Mouse (Mus musculus): ENCODE results near the gene Atcay.
A peak's percentile ranks its signal among the peaks of the same experiment; 100 is the strongest.

Atcay gene

DNA sequence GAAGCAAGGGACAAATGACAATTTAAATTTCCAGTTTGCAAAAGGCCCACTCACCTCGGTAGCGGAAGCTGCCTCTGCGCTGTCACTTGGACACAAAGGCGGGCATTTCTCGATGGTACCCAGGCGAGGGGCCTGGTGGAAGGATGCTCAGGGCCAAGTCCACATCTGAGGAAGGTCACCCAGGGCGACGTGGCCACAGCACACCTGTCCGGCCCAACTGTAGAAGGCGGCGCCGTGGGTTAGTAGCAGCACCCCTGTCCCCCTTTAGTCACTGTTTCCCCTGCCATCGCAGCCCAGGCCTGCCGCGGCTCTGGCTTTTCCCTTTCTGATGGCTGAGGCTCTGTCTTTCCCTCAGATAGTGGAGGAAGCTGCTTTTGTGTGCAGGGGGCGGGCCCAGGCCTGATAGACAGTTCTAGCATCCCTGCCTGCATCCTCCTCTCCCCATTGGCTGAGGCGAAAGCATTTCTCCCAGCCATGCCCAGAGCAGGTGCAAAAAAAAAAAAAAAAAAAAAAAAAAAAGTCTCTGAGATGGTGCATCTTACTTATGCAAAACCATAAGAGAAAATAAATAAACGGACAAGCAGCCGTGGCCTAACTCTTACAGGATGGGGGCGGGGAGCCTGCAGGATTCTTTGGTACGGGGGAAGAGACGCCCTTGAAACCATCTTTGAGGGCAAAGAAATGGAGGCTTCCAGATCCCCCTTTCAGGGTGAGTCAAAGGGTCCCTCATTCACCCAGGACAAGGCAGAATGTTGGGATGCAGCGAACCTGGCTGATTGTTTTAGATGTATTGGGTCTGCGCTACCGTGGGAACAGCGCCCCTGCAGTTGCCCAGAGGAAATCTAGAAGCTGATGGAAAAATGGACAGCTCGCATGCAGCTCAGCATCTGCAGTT, at the start of gene Atcay:
Atcay (minus strand) TSS at position 396 of the 895 bp plus-strand sequence.
- peak; percentile 57 to 61 for DNase-seq

DNA sequence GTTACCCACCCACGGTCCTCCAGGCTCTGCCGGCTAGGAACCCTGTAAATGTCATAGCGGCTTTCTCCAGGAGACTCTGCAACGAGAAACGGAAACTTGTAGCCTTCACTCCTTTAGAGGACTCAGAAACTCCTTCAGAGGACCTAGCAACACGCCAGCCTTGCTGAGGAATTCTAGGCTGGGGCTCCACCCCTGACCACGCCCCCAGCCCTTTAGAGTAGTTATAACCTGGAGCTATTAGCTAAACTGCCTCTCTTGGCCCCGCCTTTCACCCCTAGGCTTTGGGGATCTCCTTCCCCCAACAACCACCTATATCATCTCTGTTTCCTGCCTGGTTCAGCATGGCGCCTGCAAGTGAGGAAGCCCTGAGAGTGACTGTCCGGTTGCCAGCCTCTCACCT, 48.9 kb upstream of the Atcay start:
- peak; percentile 53 to 66 for DNase-seq

DNA sequence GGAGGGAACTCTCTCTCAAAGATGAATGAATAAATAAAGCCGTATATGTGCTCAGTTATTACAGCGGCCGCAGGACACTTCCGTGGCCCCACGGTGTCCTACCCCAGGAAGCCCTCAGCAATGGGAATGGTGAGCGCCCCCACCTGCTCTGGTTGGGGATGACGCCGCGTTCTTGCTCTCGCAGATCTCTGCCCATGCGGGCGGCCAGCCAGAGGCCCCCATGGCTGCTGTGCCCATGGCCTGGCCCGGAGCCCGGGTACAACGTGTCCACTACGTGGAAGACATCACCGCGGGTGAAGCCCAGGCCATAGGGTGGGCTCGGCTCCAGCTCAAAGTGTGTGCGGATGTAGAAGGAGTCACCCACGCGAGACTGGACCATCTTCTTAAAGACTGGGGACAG, 47.0 kb upstream of the Atcay start:
- no peak for DNase-seq

DNA sequence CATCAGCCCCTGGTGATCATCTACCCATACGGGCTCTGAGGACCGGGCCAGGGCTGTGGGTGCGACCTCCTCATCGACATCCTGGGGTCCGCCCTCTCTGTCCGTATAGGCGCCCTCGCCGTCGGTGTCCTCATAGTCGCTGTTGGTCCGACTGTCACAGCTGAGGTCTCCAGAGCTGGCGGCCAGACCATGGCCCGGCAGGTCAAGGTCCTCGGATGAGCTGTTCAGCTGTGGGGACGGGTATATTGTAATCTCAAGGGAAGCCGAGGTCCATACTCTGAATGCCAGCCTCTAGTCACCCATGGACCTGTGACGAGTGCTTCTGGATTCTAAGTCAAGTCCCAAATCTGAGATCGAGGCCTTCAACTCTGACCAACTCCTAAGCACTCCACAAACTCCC, 43.2 kb upstream of the Atcay start:
- DNase-seq = no peak

DNA sequence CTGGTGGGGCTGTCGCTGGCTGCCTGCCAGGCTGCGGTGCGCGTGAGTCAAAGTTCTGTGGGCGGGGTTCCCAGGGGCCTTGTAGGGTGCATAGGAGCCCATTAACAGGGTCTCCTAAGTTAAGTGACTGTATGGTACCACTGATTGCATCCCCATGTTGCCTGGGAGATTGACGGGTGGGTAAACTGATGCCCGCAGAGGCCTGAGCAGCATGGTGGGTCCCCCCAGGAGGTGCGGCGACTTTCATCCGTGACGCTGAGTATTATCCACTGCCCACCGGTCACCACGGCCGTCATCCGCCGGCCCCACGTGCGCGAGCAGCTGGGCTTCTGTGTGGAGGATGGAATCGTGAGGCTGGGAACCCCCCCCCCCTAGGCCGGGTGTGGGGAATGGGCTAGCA, 41.7 kb upstream of the Atcay start:
- no peak for DNase-seq

DNA sequence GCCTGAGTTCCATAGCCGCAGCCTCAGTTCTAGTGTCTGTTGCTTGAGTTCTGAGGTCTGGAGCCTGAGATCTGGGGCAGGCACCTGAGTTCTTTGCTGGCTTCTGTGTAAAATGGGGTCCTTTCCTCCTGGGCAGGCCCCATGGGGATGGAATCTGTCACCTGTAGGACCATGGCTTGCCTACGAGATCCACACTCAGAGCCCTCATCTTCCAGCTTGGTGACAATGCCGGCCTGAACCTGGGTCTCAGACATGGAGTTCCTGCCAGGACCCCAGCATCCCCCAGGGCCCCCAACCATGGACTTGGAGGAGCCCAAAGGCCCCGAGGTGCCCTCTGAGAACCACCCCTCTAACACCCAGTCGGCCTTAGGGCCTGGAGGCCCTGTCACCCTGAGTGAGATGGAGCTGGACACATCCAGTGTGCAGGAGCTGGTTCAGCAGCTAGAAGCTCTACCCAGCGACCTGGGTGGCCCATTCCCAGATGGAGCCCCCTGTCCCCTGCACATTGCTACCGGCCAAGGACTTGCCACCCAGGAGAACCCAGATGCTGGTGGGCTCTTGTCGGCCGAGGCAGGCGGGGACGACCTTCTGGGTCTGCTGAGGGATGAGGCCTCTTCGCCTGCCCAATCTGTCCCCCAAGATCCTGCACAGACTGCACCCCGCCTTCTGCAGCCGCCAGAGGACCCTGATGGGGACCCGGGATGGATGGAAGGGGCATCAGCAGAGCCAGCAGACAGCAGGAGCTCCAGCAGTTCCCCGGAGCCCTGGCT, 38.2 kb upstream of the Atcay start:
- no peak for DNase-seq

DNA sequence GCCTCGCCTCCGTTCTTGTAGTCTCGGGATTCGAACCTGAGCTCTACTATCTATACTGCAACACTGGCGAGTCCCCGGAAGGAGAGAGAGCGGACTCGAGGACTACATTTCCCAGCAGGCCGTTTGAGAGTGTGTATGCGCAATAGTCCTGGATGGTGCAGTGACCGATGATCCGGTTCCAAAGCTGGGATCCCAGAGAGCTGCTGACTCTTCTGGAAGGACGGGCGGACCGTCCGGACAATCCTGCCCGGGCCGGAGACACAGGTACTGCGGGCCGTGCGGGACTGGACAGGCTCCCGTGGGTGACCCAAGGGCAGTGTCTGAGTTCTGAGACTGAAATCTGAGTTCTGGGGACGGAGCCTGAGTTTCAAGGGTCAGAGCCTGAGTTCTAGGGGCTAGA, 37.4 kb upstream of the Atcay start:
- DNase-seq = peak; percentile 84 to 89

DNA sequence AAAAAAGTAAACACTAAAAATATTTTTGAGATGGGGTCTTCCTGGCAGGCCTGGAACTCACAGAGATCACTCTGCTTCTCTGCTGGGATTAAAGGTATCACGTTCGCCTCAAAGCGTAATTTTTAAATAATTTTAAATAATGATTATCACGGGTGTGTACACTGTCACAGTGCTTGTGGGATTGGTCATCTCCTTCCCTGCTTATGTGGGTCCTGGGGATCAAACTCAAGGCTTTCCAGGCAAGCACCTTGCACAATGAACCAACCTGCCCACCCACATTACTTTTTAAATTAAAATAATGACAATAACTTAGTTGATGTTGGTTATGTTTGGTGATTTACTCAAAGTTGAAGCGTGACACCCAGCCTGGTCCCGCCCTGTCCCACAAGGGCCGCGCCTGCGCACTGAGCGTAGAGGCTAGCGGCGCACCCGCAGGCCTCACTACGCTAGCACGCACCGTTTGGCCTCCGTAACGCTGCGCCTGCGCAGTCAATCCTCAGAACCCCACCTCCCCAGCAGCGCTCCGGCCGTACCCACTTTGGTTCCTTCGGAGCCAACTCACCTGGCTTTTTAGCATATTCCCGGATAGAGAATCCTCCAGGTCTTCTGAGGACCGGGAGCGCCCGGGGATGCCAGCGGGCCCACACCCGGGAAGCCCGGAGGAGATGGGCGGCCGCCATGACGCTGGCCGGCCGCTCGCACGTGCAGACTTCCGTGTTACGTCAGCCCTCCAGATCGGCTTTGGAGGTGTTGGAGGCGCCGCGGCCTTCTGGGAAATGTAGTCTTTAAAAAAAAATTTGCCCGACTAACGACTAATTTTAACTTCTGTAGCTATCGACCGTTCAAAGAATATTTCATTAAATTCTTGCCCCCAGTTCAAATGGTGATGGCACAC, 35.8 kb upstream of the Atcay start, which contains the start of the genes Mrpl54 and Apba3:
Mrpl54 (minus strand) TSS at position 724 of the 895 bp plus-strand sequence.
Apba3 (plus strand) TSS at position 750 of the 895 bp plus-strand sequence.
- peak; percentile 97 to 98 for DNase-seq

DNA sequence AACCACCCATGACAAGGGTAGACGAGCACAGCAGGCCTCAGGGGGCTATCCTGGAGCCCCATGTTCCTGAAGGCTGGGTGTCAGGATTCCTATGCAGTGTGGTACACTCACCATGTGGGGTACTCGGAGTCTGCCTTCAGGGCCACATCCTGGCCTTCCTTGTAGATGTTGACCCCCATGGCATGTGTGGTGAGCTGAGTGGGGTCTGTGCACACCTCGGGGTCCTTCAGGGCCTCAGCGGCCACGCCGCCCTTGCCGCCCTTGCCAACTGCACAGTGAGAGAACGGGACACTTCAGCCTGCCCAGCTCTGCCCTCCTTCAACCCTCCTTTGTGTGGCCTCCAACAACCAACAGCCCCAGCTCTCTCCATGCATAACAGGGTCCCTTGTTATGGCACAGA, 34.9 kb upstream of the Atcay start:
- DNase-seq = no peak

DNA sequence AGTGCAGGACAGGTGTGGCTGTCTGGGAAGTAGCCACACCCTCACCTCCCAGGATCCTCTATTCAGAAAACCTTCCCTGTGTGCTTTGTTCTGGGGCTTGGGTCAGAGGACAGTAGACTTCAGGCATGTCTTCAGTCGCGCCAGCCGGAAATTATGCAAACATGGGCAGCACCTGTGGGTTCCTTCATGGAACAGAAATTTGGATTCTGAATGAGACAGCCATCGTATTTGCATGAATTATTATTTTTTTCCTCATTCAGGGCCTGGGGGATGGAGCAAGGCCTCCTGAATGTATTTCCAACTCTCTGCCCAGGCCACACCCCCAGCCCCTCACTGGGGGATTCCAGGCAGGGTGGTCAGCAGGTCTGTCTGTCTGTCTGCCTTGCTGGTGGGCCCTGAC, 30.4 kb upstream of the Atcay start:
- DNase-seq = no peak

DNA sequence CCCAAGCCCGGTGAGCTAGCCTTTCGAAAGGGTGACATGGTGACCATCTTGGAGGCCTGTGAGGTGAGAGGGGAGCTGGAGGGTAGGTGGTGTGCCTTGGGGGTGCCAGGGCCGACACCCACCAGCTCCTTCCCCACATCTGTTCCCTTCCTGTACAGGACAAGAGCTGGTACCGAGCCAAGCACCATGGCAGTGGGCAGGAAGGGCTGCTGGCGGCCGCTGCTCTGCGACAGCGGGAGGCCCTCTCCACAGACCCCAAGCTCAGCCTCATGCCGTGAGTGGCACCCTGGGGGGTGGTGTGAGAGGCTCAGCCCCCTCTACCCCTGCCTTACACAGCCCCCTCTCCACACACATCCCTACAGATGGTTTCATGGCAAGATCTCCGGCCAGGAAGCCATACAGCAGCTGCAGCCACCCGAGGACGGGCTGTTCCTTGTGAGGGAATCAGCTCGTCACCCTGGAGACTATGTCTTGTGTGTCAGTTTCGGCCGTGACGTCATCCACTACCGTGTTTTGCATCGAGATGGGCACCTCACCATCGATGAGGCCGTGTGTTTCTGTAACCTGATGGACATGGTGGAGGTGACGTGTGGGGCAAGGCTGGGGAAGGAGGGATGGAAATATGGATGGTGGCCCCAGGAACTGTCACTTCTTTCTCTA, 28.7 kb upstream of the Atcay start:
- DNase-seq = no peak

DNA sequence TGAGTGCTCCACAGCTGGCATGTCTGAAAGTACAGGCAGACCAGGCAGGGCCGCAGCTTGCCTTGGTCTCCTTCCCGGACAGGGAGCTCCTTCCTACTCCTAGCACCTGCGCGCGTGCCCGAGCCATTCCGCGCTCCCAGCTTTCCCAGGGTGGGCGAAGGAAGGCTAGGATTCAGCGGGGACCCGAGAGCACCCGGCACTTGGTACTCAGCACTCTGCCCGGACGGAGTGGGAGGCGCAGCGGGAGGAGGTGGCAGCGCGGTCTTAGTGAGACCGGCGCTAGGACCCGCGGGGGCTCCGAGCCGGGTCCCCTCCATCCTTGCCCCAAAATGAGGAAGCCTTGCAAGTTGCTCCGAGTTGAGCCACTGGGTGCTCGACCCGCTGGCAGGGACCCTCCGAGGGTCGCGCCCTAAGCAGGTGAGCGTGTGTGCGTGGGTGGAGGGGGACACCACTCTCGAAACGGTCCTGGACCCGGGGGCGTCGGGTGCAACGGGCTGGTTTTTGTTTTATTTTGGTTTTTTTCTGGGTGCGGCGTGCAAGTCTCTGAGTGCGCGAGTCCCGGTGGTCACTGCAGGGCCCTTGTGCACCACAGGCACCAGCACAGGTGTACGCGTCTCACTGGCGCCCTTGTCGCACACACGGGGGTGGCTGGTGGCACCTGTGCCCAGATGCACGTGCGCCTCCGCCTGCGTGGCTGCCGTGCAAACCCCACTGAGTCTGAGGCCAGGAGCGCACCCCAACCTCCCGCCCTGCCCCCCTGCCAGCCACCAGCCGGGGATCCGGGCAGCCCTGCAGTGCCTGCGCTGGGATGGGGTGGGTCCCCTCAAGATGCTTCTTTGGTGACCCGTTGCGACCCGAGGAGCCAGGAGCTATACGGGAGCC, 26.8 kb upstream of the Atcay start:
- peak; percentile 30 to 54 for DNase-seq

DNA sequence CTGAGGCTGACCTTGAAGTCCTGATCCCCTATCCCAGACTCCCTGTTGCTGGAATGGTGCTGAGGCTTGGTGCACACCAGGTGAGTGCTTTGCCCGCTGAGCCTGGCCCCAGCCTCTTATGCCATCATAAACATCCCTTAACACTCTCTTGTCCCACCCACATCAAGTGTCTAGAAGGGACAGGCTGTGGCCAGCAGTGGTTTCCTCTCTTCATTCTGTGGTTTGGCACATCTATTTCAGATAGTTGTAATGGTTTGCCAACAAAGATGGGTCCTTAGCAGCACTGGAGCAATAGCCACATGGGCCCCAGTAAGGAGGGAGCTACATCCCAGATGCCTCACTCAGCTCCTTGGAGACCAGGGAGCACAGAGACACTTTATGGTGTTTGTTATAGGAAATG, 24.3 kb upstream of the Atcay start:
- DNase-seq = no peak

DNA sequence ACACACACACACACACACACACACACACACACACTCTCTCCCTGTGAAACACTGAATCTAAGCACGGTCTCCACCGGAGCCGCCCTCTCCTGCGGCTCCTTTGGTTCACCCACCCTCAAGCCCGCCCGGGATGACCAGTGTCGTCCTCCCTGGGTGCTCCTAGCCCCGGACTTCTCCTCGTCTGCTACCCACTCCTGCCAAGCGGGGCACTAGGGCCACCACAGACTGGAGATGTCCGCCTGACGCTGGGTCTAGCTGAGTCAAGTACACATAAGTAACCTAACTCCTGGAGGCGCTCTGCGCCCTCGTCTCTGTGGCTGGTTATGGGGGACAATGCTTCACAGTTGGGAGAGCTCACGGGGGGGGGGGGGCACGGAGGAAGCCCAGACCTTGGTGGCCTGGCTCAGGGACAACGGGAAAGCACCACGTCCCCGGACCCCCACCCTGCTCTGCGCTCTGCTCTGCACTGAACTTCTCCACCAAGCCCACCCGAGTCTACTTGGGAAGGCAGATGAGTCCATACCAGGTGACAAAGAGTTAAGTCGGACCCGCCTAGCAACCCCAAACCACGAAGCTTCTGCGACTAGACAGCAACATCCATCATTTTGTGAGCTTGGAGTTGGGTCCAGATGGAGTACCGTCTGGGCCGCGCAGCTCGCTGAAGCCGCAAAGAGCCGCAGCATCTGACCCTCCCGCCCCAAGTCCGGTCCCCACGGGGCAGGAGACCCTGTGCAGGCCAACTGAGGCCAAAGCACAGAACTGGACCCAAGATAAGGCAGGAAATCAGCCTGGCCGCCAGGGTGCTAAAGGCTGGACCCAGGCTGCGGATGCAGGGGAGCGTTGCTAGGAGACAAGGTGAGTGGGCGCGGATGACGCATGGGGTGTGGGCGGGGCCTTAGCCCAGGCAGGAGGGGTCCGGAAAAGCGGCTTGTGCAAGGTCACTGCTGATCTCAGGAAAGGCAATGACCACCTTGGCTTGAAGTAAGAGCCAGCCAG, 22.1 kb upstream of the Atcay start, which contains the start of gene Matk:
Matk (plus strand) TSS at position 512 of the 996 bp plus-strand sequence.
- DNase-seq = peak; percentile 73 to 78

DNA sequence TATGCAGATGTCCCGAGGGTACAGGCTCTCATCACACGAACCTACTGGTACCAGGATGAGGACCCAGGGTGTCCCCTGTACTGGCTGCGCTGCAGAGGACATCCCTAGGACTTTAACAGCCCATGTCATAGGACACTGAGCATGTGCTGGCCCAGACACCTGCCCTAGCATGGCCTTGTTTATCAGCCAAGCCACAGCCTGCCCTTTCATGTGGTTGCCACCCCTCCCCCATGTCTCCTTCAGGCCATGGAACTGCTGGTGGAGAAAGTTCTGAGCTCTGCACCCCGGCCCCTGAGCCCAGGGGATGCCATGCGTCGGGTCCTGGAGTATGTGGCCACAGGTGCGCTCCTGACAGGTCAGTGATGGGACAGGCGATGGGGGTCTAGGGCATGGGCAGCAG, 18.8 kb upstream of the Atcay start:
- no peak for DNase-seq

DNA sequence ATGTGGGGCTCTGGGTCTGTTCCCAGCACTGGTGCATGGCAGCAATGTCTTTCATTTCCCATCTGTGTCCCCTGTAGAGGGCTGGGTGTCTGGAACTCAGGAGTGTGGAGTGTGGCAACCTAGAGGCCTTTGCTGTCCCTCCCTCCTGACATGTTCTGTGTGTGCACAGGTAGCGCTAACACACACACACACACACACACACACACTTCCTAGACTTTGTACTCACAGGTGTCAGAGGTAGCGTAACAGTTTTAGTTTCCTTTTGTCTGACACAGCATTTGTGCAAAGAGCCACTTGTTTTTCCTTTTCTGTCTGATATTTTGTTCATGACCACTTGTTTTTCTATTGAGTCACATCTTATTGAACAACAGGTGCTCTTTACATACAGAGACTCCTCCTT, 17.2 kb upstream of the Atcay start:
- no peak for DNase-seq

DNA sequence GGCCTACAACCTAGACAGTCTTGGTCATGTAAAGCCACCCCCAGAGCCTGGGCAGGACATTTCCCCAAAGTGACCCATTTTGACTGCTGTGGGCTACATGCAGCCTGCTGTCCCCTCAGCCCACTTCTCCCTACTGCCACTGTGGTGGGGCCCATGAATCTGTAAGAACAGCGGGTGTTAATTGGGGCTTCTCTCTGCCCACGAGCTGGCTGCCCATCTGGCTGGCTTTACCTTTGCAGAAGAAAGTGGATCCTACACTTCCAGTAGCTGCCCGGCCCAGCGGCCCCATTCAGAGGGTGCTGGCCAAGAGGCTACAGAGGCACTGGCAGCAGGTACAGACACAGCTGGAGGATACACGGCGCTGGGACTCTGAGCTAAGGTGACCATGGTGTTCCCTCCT, 14.5 kb upstream of the Atcay start:
- DNase-seq = no peak

DNA sequence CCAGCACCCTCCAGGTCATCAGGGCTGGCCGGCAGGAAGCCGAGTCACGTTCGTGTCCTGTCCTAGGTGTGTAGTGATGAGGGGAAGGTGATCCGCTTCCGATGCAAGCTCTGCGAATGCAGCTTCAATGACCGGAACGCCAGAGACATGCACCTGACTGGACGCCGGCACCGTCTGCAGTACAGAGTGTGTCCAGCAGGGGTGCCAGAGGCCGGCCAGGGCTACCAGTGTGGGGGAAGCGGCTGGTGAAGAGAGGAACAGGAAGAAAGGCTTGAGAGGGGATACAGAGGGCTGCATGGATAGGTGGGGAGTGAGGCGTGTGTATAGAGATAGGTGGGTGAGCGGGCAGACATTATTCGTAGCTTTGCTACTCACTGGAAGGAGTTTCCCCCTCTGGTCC, 14.0 kb upstream of the Atcay start:
- DNase-seq = peak; percentile 89 to 90

DNA sequence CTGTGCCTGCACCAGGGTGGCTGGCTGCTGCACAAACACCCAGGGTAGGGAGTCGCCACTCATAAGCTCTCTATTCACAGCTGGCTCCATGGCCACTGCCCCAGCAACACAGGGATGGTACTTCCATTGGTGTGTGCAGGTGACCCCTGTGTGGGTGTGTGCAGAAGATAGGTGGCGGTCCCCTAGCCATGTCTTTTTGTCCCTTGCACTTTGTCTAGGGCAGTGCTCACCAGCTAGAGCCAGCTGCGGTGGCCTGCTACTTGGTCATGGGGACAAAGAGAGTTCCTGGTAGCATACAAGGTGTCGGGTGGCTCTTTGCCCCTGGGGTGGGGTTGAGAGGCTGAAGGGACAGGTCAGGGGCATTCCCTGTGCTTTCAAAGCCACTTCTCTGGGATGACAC, 13.5 kb upstream of the Atcay start:
- DNase-seq = no peak

DNA sequence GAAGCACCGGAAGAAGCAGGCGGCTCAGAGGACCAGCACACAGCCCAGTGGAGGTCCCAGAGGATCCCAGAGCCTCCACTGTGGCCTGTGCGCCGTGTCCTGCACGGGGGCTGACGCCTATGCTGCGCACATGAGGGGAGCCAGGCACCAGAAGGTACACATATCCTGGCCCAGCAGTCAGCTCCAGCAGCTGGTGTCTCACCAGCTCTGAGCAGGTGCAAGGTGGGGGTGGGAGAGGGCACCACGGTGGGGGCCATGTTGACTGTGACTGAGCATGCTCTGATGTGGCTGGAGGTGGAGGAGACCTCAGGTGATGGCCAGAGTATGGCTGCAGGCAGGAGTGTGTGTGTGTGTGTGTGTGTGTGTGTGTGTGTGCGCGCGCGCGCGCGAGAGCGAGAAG, 11.4 kb upstream of the Atcay start:
- DNase-seq = no peak
